Mouse (Mus musculus): ENCODE measurements at regions not wholly inside any gene's neighbourhood (a gene's known extent, or its start where the extent isn't known, plus 50 kb on each side); places are given as distances from the start of the nearest gene placed in this dataset.

DNA sequence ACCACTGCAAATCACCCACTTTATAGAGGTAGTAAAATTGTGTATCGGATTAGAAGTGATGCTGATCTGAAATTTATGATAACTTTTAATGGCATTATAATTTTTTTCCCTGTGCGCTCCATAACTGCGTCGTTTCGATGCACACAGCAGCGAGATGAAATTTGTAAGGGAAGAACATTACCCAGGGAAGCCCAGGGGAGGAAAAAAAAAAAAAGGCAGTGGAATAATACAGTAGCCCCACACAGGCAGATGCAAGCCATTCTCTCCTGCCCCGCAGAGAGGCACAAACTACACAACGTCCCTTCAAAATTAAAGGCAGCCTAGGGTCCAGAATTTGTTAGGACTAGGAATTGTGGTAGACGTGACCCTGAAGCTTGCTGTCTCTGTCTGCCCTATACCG lies 234.2 kb downstream of the Il20rb start:
- no peak for DNase-seq (ENCODE audit: low read depth, low spot score)

Measured in skeletal muscle tissue, adult 2 months (tissue).